Mouse (Mus musculus) heart, embryonic 10.5 days (tissue): Measurements from ENCODE around the gene Fam131b. TPM values are rescaled to one million over a fixed set of nuclear protein-coding genes. Genes with fewer than 3 reads are reported as not detected.

Experiments
- DNase-seq: peaks from one replicate; pipeline ENCODE4 v3.0.0-alpha.2; 2017; ENCODE audit warnings: low spot score
- H3K27ac ChIP-seq: fragments of 300-500 bp; sonication (generic); 2 replicates; pipeline ENCODE4 v1.5.1; 2016; ENCODE audit warnings: mild to moderate bottlenecking
- H3K27me3 ChIP-seq: fragments of 300-500 bp; sonication (generic); 2 replicates; pipeline ENCODE4 v1.6.1; 2016; ENCODE audit warnings: mild to moderate bottlenecking; ENCODE audit not compliant: poor library complexity, insufficient read depth, severe bottlenecking
- H3K36me3 ChIP-seq: fragments of 300-500 bp; sonication (generic); 2 replicates; pipeline ENCODE4 v1.6.1; 2016; ENCODE audit warnings: mild to moderate bottlenecking, moderate library complexity
- H3K4me1 ChIP-seq: fragments of 300-500 bp; sonication (generic); 2 replicates; pipeline ENCODE4 v1.6.1; 2016; ENCODE audit warnings: mild to moderate bottlenecking
- H3K4me3 ChIP-seq: fragments of 300-500 bp; sonication (generic); 2 replicates; pipeline ENCODE4 v1.5.1; 2016; ENCODE audit warnings: mild to moderate bottlenecking, moderate library complexity
- H3K9me3 ChIP-seq: fragments of 300-500 bp; sonication (generic); 2 replicates; pipeline ENCODE4 v1.6.1; 2016; ENCODE audit warnings: mild to moderate bottlenecking, moderate library complexity
- WGBS: fragments of 180-500 bp; shearing (Covaris S2); methylation state at CpG from one replicate; pipeline ENCODE4 v1.1.7; 2016; 5-methylcytosine and 5-hydroxymethylcytosine counted together
- polyA plus RNA-seq: library from polyadenylated mRNA; unstranded; fragments of >200 nt; fragmentation: Nextera tagmentation; extraction: Ambion mirVana; gene quantifications from 2 replicates; pipeline ENCODE4 v1.2.1, GENCODE M21; 2016

Gene Fam131b
- polyA plus RNA-seq, 1 experiment from 2014 or later: 0.30 TPM

DNA sequence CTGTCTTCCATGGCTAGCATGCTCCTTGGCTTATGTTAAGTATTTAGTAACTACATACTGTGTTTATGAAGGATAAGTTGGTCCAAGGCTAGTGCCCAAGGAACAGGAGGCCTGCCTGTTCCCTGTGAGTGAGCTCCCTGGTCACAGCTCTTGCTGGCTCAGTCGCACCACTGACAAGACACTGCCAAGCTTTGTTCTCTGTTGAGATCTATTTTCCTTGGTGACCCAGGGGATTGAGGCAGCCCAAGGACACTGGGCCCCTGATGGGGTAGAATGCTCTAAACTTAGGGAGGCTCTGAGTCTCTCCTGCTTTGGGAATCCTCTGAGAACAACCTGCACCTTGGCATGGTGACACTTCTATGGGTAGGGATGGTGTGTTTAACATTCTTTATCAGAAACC lies 37.6 kb upstream of the Fam131b start:
- Histone ChIP-seq H3K4me1 (peaks cover 49% of the 10 kb centered on the region), H3K4me3 (no peak overlapping the region), H3K27me3 (no peaks in the 10 kb centered on the region), H3K9me3 (no peaks in the 10 kb centered on the region), H3K36me3 (peaks cover 45% of the 10 kb centered on the region), H3K27ac (no peak overlapping the region)
- no peak for DNase-seq
- WGBS: 54% methylated on average over 1 of the region's 1 CpGs

DNA sequence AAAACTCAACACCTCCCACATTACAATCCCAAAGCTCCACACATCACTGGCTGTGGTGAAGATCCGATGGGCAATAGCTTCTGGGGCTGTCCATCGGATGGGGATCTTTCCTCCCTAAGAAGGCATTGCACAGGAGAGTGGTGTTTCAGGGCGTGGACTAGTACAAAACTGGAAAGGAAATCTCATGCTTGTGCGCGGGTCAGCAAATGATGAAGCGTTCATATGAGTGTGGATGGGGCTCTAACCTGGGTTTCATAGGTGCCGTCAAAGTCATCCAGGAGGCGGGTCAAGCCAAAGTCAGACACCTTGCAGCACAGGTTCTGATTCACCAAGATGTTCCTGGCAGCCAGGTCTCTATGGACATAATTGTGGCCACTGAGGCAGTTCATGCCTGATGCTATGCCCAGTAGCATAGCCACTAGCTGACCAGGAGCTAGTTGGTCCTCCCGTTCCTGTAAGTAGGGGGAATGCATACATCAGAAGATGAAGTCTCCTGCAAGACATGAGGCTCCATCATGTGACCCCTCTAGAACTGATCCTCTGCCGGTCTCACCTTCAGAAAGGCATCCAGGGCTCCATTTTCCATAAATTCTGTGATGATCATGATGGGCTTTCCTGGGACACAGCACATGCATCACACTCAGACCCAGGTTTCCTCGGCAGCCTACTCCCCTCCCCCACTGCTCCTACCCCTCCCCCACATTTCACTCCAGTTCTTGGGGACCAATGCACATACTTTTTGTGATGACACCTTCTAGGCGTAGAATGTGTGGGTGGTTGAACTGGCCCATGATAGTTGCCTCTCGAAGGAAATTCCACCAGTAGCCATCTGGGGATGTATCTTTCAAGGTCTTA lies 36.8 kb upstream of the Fam131b start:
- Histone ChIP-seq H3K9me3 (no peaks in the 10 kb centered on the region), H3K4me1 (peaks cover 57% of the 10 kb centered on the region), H3K27ac (no peak overlapping the region), H3K27me3 (no peaks in the 10 kb centered on the region), H3K36me3 (peaks cover 53% of the 10 kb centered on the region), H3K4me3 (no peak overlapping the region)
- no peak for DNase-seq
- 87% methylated on average over 13 of the region's 13 CpGs for WGBS

- Histone ChIP-seq H3K36me3 (peaks cover 63% of the 10 kb centered on the region), H3K9me3 (no peaks in the 10 kb centered on the region), H3K27ac (no peak overlapping the region), H3K4me3 (no peak overlapping the region), H3K27me3 (no peaks in the 10 kb centered on the region), H3K4me1 (peaks cover 63% of the 10 kb centered on the region)
- no peak for DNase-seq
- 93% methylated on average over 6 of the region's 6 CpGs for WGBS
These were observed 35.9 kb upstream of the Fam131b start for GRCm38 (mm10) chr6:42360231-42360840.

DNA sequence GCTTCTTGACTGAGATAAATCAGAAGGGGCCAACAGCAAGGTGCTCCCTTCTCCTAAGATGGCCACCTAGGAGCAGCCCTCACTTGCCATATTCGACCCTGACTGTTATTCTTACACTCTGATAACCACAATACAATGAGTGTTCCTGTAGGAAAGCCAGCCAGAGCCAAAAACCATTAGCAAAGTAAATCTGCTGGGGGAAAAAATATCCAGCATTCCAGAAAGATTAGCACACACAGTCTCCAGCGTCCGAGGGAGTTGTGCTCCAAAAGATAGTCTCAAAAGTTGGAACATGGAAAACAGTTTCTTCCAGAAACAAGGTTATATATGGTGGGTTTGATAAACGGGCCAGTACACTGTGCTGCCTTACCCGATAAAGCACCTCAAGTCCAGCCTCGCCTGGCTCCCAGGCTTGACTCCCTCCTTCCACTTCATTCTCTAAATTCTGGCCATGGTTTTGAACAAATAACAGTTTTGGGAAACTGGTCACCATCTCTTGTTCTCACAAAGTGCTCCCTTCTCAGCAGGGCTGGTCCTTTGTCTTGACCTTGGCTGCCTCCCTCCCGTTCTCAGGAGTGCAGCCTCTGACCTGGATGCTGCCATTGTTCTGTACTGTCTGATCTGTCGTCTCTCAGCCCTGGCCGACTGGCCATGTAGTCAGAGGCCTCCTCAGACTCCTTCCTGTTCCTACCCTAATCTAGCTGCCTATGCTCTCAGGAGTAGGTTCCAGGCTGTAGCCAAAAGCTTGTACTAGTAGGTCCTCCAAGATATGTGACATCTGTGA lies 35.1 kb upstream of the Fam131b start:
- DNase-seq: no peak
- Histone ChIP-seq H3K4me1 (peaks cover 68% of the 10 kb centered on the region), H3K9me3 (no peaks in the 10 kb centered on the region), H3K27ac (peak overlapping the region; percentile 29; the same call in 1 of the 2 replicates), H3K27me3 (no peaks in the 10 kb centered on the region), H3K36me3 (peaks cover 70% of the 10 kb centered on the region), H3K4me3 (no peak overlapping the region)
- WGBS: 58% methylated on average over 9 of the region's 9 CpGs

DNA sequence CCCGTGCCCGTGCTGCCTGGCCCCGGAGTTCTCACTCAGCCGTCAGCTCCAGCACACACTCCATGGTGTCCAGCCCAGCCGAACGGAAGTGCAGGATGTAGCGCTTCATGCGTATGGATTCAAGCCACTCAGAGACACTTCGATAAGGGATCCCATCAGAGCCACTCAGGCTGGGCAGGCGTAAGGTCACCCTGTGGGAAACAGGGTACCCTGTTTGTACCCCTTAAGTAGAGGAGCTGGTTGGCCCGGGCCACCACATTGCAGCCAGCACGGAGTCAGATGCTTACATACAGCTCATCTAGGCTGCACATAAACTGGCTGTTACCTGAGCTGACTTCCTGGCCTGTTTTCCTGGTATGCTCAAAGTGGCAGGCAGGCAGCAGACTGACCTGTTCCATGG lies 34.5 kb upstream of the Fam131b start:
- Histone ChIP-seq H3K9me3 (no peaks in the 10 kb centered on the region), H3K4me1 (peaks cover 73% of the 10 kb centered on the region), H3K27ac (no peak overlapping the region), H3K36me3 (peaks cover 74% of the 10 kb centered on the region), H3K27me3 (no peaks in the 10 kb centered on the region), H3K4me3 (no peak overlapping the region)
- DNase-seq: no peak
- WGBS: 91% methylated on average over 12 of the region's 12 CpGs

DNA sequence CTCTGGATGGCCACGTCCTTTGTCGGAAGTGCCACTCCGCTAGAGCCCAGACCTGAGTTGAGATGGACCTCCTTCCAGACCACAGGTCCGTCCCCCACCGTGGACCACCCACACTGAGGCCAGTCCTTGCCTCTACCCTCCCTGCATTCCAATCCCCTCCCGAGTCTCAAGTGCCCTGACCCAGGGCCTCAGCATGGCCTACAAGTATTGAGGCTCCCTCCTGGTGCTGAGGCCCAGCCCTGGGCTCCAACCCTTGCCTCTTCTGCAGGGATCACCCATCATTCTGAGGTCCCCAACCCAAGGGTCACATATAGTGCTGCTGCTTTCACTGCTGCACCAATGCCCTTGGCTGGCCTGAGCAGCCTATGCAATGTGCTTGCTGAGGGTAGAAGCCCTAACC lies 33.5 kb upstream of the Fam131b start:
- Histone ChIP-seq H3K9me3 (no peaks in the 10 kb centered on the region), H3K36me3 (peaks cover 84% of the 10 kb centered on the region), H3K27me3 (no peaks in the 10 kb centered on the region), H3K4me1 (peaks cover 73% of the 10 kb centered on the region), H3K27ac (peak overlapping the region; percentile 52), H3K4me3 (no peak overlapping the region)
- no peak for DNase-seq
- 49% methylated on average over 6 of the region's 6 CpGs for WGBS

- no peaks in the 10 kb centered on the region for H3K27me3 ChIP-seq
- H3K27ac ChIP-seq: no peak overlapping the region
- WGBS: 90% methylated on average over 5 of the region's 5 CpGs
- no peak overlapping the region for H3K4me3 ChIP-seq
- DNase-seq: no peak
- peaks cover 94% of the 10 kb centered on the region for H3K36me3 ChIP-seq
- no peaks in the 10 kb centered on the region for H3K9me3 ChIP-seq
- peaks cover 73% of the 10 kb centered on the region for H3K4me1 ChIP-seq
These were observed 32.5 kb upstream of the Fam131b start for GRCm38 (mm10) chr6:42356913-42357312.

- H3K27me3 ChIP-seq: no peaks in the 10 kb centered on the region
- peaks cover 74% of the 10 kb centered on the region for H3K4me1 ChIP-seq
- H3K27ac ChIP-seq: no peak overlapping the region
- H3K36me3 ChIP-seq: peaks cover 96% of the 10 kb centered on the region
- DNase-seq: no peak
- 91% methylated on average over 13 of the region's 13 CpGs for WGBS
- H3K9me3 ChIP-seq: no peaks in the 10 kb centered on the region
- no peak overlapping the region for H3K4me3 ChIP-seq
These were observed 31.6 kb upstream of the Fam131b start for GRCm38 (mm10) chr6:42355794-42356600.

GRCm38 (mm10) chr6:42355366-42355765 lies 30.9 kb upstream of the Fam131b start:
- 91% methylated on average over 6 of the region's 6 CpGs for WGBS
- Histone ChIP-seq H3K4me1 (peaks cover 77% of the 10 kb centered on the region), H3K36me3 (peaks cover 92% of the 10 kb centered on the region)

DNA sequence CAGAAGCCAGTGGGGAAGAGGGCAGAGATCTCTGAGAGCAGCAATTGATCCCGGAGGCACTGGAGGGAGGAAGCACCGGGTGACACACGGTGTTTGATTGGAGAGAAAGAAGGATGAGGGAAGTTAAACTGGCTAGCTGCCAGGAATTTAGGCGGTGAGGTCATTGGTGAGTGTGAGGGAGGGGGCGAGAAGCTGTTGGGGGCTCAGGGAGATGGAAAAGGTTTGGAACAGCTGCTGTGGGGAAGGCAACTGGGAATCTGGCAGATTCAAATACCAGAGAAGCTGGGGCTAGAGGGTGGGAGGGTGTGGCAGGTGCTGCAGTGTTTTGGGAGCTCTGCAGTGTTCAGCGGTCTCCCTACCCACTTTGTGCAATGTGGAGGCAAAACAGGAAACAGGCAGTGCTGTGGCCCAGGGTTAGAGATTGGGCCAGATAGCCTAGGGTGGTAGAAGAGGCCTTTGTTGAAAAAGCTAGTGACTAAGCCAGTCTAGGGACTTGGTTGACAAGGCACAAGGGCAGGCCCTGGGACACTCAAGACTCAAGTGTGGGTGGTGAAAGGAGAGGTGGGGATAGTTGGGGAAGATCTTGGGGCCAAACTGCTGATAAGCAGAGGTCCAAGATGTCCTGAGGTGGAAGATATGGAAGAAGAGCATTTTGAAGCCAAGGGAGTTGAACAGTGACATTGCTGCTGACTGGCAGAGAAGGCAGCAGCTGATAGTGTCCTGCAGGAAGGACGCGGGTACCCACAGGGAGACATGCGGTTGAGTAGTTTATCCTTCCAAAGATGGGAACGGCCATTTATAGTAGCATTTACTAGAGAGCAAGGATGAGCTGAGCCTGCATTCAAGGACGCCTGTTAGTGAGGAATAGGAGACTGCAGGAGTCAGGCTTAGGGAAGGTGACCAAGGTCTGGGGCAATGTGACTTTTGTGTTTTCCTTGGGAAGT lies 29.9 kb upstream of the Fam131b start:
- H3K4me3 ChIP-seq: peak overlapping the region; percentile 97
- no peak for DNase-seq
- H3K36me3 ChIP-seq: peaks cover 81% of the 10 kb centered on the region

More at GRCm38 (mm10) chr6:42355366-42355765, 30.9 kb upstream of the Fam131b start:
- Histone ChIP-seq H3K9me3 (no peaks in the 10 kb centered on the region), H3K4me3 (no peak overlapping the region), H3K27me3 (no peaks in the 10 kb centered on the region), H3K27ac (no peak overlapping the region; the same call in 1 of the 2 replicates)
- no peak for DNase-seq

GRCm38 (mm10) chr6:42353180-42353579 lies 28.7 kb upstream of the Fam131b start:
- H3K36me3 ChIP-seq: peaks cover 70% of the 10 kb centered on the region

More for the DNA sequence above, 29.9 kb upstream of the Fam131b start:
- H3K9me3 ChIP-seq: no peaks in the 10 kb centered on the region
- peak overlapping the region; percentile 75; the same call in 1 of the 2 replicates for H3K27ac ChIP-seq
- peaks cover 74% of the 10 kb centered on the region for H3K4me1 ChIP-seq
- no peaks in the 10 kb centered on the region for H3K27me3 ChIP-seq
- WGBS: 35% methylated on average over 11 of the region's 11 CpGs

More at GRCm38 (mm10) chr6:42353180-42353579, 28.7 kb upstream of the Fam131b start:
- DNase-seq: no peak
- H3K9me3 ChIP-seq: no peaks in the 10 kb centered on the region
- H3K27me3 ChIP-seq: no peaks in the 10 kb centered on the region
- peak overlapping the region; percentile 97 for H3K4me3 ChIP-seq
- H3K4me1 ChIP-seq: peaks cover 76% of the 10 kb centered on the region
- 44% methylated on average over 8 of the region's 8 CpGs for WGBS
- peak overlapping the region; percentile 44; the same call in 1 of the 2 replicates for H3K27ac ChIP-seq
